Mouse (Mus musculus): ENCODE data around the gene Fcgrt.

The Fcgrt gene

DNA sequence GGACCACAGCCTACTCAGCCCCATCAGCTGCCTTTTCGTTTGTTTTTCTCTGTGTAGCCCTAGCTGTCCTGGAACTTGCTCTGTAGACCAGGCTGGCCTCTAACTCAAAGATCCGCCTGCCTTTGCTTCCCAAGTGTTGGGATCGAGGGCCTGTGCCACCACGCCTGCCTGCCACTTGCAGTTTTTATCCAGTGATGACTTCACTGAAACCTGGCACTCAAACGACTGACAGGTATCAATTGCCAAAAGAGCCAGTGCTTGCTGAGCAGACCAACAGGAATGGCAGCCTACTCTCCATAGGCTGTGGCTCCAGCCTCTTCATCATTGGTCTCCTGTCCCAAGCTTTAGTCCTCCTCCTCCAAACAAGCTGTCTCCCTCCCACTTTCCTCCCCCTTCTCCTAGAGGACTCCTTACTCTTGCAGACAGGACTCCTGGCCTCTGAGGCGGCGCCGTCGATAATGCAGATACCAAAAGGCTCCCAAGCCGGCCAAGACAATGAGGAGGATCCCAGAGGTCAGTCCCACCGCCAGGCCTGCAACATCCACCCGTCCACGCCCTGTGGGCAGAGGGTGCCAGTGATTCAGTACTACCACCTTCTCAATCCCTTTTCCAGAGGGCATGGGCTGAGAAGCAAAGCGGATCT, 47.2 kb downstream of the Fcgrt start:
- no peak for DNase-seq (ENCODE audit: low spot score in 2 of 2)

DNA sequence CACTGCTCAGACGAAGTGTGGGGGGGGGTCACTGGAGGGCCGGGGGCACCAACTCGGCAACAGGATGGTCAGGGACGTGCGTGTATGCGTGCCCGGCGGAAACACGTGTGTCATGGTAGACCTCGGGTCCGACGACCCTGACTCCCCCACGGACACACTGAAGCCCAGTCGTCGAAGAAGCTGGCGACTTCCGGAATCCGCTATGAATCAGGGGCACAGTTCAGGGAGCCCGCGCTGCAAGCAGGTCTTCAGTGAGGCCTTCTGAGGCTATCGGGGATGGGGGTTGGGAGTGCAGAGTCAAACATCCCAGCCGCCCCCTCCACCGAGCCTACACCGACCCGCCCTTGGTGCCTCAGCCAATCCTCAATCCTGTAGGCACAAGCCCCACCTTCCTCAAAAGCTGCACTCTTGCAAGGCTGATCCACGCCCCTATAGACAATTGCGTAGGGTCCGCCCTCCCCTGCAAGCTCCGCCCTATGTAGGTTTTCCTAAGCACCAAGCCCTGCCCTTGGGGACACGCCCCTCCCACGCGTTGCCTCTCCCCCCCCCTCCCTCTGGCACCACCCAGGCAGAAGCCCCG, 49.6 kb downstream of the Fcgrt start:
- DNase-seq (ENCODE audit: low spot score in 2 of 2), result peak; percentile 72 to 78

DNA sequence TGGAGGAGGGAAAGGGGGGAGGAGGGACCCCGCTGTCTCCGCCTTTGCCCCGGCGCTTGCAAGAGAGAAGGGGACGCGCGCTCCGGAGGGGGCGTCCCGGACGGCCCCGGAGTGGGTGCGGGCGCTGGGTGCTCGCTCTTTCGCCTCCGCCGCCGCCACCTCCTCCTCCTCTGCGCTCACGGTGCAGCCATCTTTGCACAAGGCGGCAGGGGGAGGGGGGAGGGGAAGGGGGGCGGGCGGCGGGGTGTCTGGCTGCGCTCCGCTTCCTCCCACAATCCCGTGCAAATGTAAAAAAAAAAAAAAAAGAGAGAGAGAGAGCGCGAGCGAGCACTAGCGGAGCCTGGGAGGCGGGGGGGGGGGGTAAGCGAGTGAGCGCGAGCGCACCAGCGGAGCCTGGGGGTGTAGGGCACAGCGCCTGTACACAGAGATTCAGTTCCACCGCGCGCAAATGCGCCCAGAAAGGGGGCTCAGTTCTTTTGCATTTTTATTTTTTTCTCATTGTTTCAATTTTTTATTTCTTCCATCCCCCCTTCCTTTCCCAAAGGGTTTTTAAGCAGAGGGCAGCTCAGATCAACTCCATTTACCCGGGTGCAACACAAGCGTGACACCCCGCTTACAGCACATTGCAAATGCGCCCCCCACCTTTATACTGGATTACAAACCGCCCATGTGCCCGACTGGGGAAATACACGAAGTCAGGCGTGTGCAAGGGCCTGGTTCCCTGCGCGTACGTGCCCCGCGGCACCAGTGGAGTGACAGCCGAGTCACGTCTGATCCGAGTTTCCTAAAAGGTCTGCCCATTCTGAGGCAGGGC, 50.3 kb downstream of the Fcgrt start:
- DNase-seq (ENCODE audit: low spot score in 2 of 2), result peak; percentile 46 to 49

DNA sequence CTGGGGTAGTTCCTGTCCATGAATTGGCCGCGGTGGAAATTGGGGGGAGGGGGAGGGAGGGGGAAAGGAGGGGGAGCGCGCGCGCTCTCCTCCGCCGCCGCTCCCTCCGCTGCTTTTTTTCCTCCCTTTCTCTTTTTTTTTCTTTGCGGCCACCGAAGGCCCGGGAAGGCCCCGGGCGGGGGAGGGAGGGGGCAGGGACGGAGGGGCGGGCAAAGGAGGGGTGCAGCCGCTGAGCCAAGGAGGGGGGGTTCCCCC, 50.9 kb downstream of the Fcgrt start, which contains the start of gene Prr12:
Gene Prr12, minus strand, starts transcription at position 20 of the 255 bp plus-strand sequence.
- DNase-seq (ENCODE audit: low spot score in 2 of 2), result no peak

DNA sequence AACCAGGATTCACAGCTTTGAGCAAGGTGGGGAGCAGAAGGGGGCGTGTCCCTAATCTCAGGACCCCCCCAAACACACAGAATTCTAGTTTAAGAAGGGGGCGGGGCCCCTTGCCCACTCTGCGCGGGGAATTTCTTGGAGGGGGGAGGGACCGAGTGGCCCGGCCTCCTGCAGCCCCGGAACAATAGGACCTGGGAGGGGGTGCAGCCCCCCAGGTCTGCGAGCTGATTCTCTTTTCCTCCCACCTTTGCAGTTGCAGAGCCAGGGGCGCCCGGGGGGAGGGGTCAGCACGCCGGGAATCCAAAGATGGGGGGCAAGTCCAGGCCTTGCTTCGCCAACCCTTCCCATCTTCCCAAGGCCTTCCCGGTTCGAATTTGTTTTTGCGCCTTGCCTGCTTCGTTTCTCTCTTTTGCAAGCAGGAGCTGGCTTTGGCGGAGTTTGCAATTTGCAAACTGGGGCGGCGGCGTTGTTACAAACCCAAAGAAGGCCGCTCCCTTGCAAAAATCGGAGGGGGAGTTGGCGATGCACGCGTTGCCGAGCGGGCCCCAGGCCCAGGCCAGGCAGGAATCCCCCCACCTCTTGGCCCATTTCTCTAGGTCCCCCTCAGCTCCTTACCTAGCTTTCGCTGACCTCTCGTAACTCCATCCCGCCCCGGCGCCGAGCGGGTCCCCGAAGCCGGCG, 51.3 kb downstream of the Fcgrt start:
- DNase-seq (ENCODE audit: low spot score in 2 of 2), result peak; percentile 23 to 41

GRCm38 (mm10) chr7:45051601-45051974, 52.1 kb downstream of the Fcgrt start:
- no peak for DNase-seq (ENCODE audit: low spot score in 2 of 2)

DNA sequence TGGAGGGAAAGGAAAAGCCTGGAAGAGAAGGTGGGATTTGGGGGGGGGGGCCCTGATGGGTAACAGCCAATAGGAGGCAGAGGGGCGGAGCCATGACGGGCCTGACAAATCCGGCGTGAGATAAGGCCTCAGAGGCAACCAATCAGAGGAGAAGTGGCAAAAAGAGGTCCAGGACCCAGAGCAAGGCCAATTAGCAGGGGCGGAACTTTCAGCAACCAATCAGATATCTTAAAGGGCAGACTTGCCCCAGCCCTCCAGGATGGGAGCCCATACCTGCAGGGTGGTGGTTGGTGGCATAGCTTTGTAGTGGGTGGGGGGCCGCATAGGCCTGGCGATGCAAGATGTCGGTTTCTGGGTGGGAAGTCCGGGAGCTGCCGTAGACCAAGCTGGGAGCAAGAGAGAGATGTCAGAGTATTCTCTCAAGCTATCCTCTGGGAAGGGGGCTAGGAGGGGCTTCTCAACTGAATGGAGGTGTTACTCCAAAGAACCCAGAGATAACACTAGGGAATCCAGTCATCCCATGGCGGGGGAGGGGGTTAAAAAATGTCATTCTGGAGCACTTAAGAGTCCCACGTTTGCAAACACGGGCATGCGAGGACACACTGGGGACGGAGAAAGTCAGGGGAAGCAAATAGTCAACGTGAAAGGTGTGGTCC, 52.6 kb downstream of the Fcgrt start:
- peak; percentile 32 to 45 for DNase-seq (ENCODE audit: low spot score in 2 of 2)

DNA sequence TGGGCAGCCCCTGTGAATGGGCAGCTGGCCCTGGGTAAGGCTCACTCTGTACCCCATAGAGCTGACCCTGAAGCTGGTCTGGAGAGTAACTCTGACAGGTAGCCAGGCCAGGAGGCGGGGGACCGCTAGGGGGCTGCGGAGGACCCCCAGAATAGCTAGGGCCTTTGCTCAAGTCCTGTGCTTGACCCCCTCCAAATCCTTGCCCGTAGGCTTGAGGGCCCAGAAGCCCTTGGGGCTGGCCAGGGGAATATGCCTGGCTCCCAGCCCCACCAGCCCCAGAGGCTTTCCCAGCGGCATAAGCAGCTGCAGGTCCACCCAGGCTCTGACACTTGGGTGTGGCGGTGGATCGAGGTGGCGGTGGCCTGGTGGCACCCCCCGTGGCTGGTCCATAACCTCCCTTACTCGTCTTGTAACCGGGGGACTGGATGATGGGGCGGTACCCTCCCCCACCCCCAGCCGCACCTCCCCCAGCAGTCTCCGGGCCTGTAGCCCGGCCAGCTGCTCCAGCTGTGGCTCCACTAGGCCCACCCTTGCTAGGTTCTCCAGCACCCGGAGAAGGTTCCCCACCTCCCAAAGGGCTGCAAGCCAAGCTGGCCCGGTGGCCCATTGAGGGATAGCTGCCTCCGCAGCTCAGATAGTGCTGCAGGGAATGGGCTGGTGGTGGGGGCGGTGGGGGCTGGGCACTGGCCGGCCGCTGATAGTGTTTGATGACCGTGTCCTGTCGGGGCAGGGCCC, 54.6 kb downstream of the Fcgrt start:
- DNase-seq (ENCODE audit: low spot score in 2 of 2), result no peak

DNA sequence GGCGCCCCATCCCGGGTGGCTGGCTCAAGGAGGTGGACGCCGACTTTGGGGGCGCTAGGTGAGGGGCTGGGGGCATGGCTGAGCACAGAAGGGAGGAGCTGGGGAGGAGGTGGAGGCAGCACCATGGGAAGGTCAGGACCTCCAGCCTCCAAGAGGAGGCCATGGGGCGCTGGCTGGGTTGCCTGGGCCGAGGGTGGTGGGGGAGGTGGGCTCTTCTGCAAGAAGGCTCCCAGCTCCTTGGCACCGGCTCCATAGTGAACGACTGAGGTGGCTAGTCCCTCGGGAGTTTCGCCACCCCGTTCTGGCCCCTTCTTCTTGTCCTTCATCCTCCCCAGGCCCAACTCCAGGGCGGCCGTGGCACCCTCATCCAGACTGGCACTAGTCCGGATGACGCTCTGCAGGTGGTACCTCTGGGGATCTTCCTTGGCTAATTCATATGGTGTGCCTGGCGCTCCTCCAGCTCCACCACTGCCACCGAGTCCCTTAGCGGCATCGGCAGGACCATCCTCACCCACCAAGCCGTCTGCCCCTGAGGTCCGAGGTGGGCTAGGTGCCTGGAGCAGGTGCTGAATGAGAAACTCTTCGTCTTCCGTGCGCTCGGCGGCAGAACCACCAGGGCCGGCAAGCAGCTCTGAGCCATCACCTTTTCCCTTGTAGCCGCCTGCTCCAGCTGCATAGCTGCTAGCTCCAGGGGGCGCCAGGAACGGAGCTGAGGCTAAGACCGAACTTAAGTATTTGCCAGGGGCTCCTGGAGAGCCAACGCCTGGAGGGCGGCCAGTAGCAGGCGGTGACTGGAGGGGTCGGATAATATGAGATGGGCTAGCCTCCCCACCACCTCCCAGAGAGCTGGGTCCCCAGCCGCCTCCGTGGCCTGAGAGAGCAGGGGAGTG, 55.4 kb downstream of the Fcgrt start:
- DNase-seq (ENCODE audit: low spot score in 2 of 2), result no peak

GRCm38 (mm10) chr7:45047491-45047890, 56.2 kb downstream of the Fcgrt start:
- DNase-seq (ENCODE audit: low spot score in 2 of 2), result no peak

GRCm38 (mm10) chr7:45046853-45047350, 56.7 kb downstream of the Fcgrt start:
- DNase-seq (ENCODE audit: low spot score in 2 of 2), result no peak

DNA sequence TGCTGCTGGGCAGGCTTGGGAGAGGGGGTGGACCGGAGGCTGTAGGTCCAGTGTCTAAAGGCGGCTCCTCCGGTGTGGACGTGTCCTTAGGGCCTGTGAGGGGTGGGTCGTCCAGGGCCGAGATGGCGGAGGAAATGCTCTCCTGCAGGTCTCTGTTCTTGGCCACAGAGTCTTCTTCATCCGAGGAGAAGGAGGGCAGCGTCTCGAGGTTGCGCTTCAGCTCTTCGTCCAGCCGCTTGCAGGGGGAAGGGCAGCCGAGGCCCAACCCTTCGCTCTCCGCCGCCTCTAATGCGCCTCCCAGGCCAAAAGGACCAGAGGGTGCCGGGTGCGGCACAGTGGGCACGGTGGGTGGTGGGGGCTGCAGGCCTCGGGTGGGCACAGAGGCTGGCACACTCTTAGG, 57.9 kb downstream of the Fcgrt start:
- DNase-seq (ENCODE audit: low spot score in 2 of 2), result no peak

GRCm38 (mm10) chr7:45043307-45043706, 60.3 kb downstream of the Fcgrt start:
- DNase-seq (ENCODE audit: low spot score in 2 of 2), result no peak
